Mouse (Mus musculus) lung, adult 18-20 months (tissue): ENCODE data around the gene Snrpd3.
"Not testable (repeated sequence)": the region's sequence is repeated elsewhere in the genome, so short reads cannot be mapped to it uniquely, and the experiment has no call there.

ENCODE experiments used
- DNase-seq, 2 experiments: peaks; one replicate each; pipeline ENCODE4 v3.0.0; 2022; ENCODE audit warnings: mixed read lengths in 2 of 2

Gene Snrpd3

GRCm38 (mm10) chr10:75517073-75517757 is at the start of gene Snrpd3:
Gene Snrpd3, plus strand, starts transcription at chr10:75517551.
- peak; percentile 96 to 97 for DNase-seq

- DNase-seq, result no peak
Observed at GRCm38 (mm10) chr10:75473411-75473810, 43.9 kb upstream of the Snrpd3 start.

GRCm38 (mm10) chr10:75474571-75474970 is 42.8 kb upstream of the Snrpd3 start:
- no peak for DNase-seq

GRCm38 (mm10) chr10:75475139-75475850 is 42.1 kb upstream of the Snrpd3 start:
- not testable (repeated sequence) for DNase-seq

- no peak for DNase-seq
Observed at GRCm38 (mm10) chr10:75477034-75477433, 40.3 kb upstream of the Snrpd3 start.

GRCm38 (mm10) chr10:75479955-75480354 is 37.4 kb upstream of the Snrpd3 start:
- DNase-seq, result no peak

GRCm38 (mm10) chr10:75481703-75482102 is 35.6 kb upstream of the Snrpd3 start:
- DNase-seq, result no peak

GRCm38 (mm10) chr10:75482271-75482670 is 35.1 kb upstream of the Snrpd3 start:
- DNase-seq, result no peak

GRCm38 (mm10) chr10:75482919-75483483 is 34.4 kb upstream of the Snrpd3 start:
- no peak for DNase-seq

GRCm38 (mm10) chr10:75484066-75484465 is 33.3 kb upstream of the Snrpd3 start:
- DNase-seq, result no peak

- DNase-seq, result no peak
Observed at GRCm38 (mm10) chr10:75484767-75485166, 32.6 kb upstream of the Snrpd3 start.

GRCm38 (mm10) chr10:75486086-75486979 is 31.0 kb upstream of the Snrpd3 start:
- peak; percentile 57 to 73 for DNase-seq

GRCm38 (mm10) chr10:75487131-75487530 is 30.2 kb upstream of the Snrpd3 start:
- no peak for DNase-seq

- no peak for DNase-seq
Observed at GRCm38 (mm10) chr10:75489522-75489921, 27.8 kb upstream of the Snrpd3 start.

GRCm38 (mm10) chr10:75490731-75491130 is 26.6 kb upstream of the Snrpd3 start:
- no peak for DNase-seq

- DNase-seq, result no peak
Observed at GRCm38 (mm10) chr10:75491234-75491935, 26.0 kb upstream of the Snrpd3 start.

- DNase-seq, result no peak
Observed at GRCm38 (mm10) chr10:75491936-75492262, 25.5 kb upstream of the Snrpd3 start.

GRCm38 (mm10) chr10:75495304-75495703 is 22.0 kb upstream of the Snrpd3 start:
- DNase-seq, result no peak

GRCm38 (mm10) chr10:75495921-75496320 is 21.4 kb upstream of the Snrpd3 start:
- DNase-seq, result no peak

GRCm38 (mm10) chr10:75499214-75499613 is 18.1 kb upstream of the Snrpd3 start:
- not testable (repeated sequence) for DNase-seq

- DNase-seq, result no peak
Observed at GRCm38 (mm10) chr10:75499791-75500190, 17.6 kb upstream of the Snrpd3 start.

GRCm38 (mm10) chr10:75500345-75500744 is 17.0 kb upstream of the Snrpd3 start:
- no peak for DNase-seq
